Mouse (Mus musculus): ENCODE results near the gene Scd4. TPM values are rescaled to one million over a fixed set of nuclear protein-coding genes. Genes with fewer than 3 reads are reported as not detected.
A peak's percentile ranks its signal among the peaks of the same experiment; 100 is the strongest.

Scd4 gene
- polyA plus RNA-seq, 1 experiment from 2014 or later, result 0.25 TPM

GRCm38 (mm10) chr19:44389507-44389906 lies 56.6 kb downstream of the Scd4 start:
- ATAC-seq (ENCODE audit: low FRiP score) (no peak), DNase-seq (ENCODE audit: low spot score) (no peak)
- Histone ChIP-seq H3K4me3 (replicated peaks; ENCODE audit: low read length) (no peak overlapping the region), H3K9ac (no peak overlapping the region), H3K4me1 (replicated peaks; ENCODE audit: control insufficient read depth, insufficient read depth, low read length) (peaks cover 13% of the 10 kb centered on the region), H3K27ac (no peak overlapping the region), H3K9me3 (ENCODE audit: control insufficient read depth, low read length) (no peaks in the 10 kb centered on the region), H3K36me3 (replicated peaks; ENCODE audit: control insufficient read depth, insufficient read depth) (no peaks in the 10 kb centered on the region), H3K27me3 (ENCODE audit: control insufficient read depth, insufficient read depth, low read length) (no peaks in the 10 kb centered on the region), H3K4me2 (replicated peaks) (peak overlapping the region; percentile 79; the same call in 1 of the 2 replicates)
- 23% methylated on average over 1 of the region's 1 CpGs for WGBS

GRCm38 (mm10) chr19:44391856-44392255 lies 59.0 kb downstream of the Scd4 start:
- no peak for ATAC-seq (ENCODE audit: low FRiP score)
- no peak for DNase-seq (ENCODE audit: low spot score)
- WGBS, result 95% methylated on average over 4 of the region's 4 CpGs
- Histone ChIP-seq H3K4me1 (replicated peaks; ENCODE audit: control insufficient read depth, insufficient read depth, low read length) (peaks cover 13% of the 10 kb centered on the region), H3K27ac (no peak overlapping the region), H3K9ac (no peak overlapping the region), H3K4me2 (replicated peaks) (no peak overlapping the region), H3K4me3 (replicated peaks; ENCODE audit: low read length) (no peak overlapping the region), H3K9me3 (ENCODE audit: control insufficient read depth, low read length) (no peaks in the 10 kb centered on the region), H3K36me3 (replicated peaks; ENCODE audit: control insufficient read depth, insufficient read depth) (0 out of 2 replicates have a peak, but pooled peaks cover 9% of the 10 kb centered on the region), H3K27me3 (ENCODE audit: control insufficient read depth, insufficient read depth, low read length) (no peaks in the 10 kb centered on the region)

- Histone ChIP-seq H3K9me3 (ENCODE audit: control insufficient read depth, low read length) (no peaks in the 10 kb centered on the region), H3K4me2 (replicated peaks) (no peak overlapping the region)
- no peak for DNase-seq (ENCODE audit: low spot score)
Measured at GRCm38 (mm10) chr19:44392339-44393009, 59.6 kb downstream of the Scd4 start.

GRCm38 (mm10) chr19:44393962-44394422 lies 61.1 kb downstream of the Scd4 start:
- Histone ChIP-seq H3K4me2 (replicated peaks) (no peak overlapping the region), H3K9ac (no peak overlapping the region), H3K4me1 (replicated peaks; ENCODE audit: control insufficient read depth, insufficient read depth, low read length) (peaks cover 7% of the 10 kb centered on the region), H3K4me3 (replicated peaks; ENCODE audit: low read length) (no peak overlapping the region), H3K27ac (no peak overlapping the region), H3K9me3 (ENCODE audit: control insufficient read depth, low read length) (no peaks in the 10 kb centered on the region), H3K36me3 (replicated peaks; ENCODE audit: control insufficient read depth, insufficient read depth) (0 out of 2 replicates have a peak, but pooled peaks cover 15% of the 10 kb centered on the region), H3K27me3 (ENCODE audit: control insufficient read depth, insufficient read depth, low read length) (no peaks in the 10 kb centered on the region)
- DNase-seq (ENCODE audit: low spot score) (no peak), ATAC-seq (ENCODE audit: low FRiP score) (no peak)
- WGBS, result 89% methylated on average over 5 of the region's 5 CpGs

More at GRCm38 (mm10) chr19:44392339-44393009, 59.6 kb downstream of the Scd4 start:
- no peaks in the 10 kb centered on the region for H3K27me3 ChIP-seq (ENCODE audit: control insufficient read depth, insufficient read depth, low read length)
- no peak overlapping the region for H3K4me3 ChIP-seq (replicated peaks; ENCODE audit: low read length)
- 89% methylated on average over 5 of the region's 5 CpGs for WGBS
- no peak overlapping the region for H3K27ac ChIP-seq
- 0 out of 2 replicates have a peak, but pooled peaks cover 15% of the 10 kb centered on the region for H3K36me3 ChIP-seq (replicated peaks; ENCODE audit: control insufficient read depth, insufficient read depth)
- H3K9ac ChIP-seq, result no peak overlapping the region
- ATAC-seq (ENCODE audit: low FRiP score), result no peak
- H3K4me1 ChIP-seq (replicated peaks; ENCODE audit: control insufficient read depth, insufficient read depth, low read length), result peaks cover 13% of the 10 kb centered on the region

- Histone ChIP-seq H3K36me3 (replicated peaks; ENCODE audit: control insufficient read depth, insufficient read depth) (peaks cover 24% of the 10 kb centered on the region; the same call in 1 of the 2 replicates), H3K4me1 (replicated peaks; ENCODE audit: control insufficient read depth, insufficient read depth, low read length) (no peaks in the 10 kb centered on the region), H3K4me2 (replicated peaks) (no peak overlapping the region), H3K27me3 (ENCODE audit: control insufficient read depth, insufficient read depth, low read length) (no peaks in the 10 kb centered on the region), H3K9ac (no peak overlapping the region), H3K4me3 (replicated peaks; ENCODE audit: low read length) (no peak overlapping the region), H3K9me3 (ENCODE audit: control insufficient read depth, low read length) (no peaks in the 10 kb centered on the region), H3K27ac (no peak overlapping the region)
- DNase-seq (ENCODE audit: low spot score), result no peak
- WGBS, result 90% methylated on average over 7 of the region's 7 CpGs
- no peak for ATAC-seq (ENCODE audit: low FRiP score)
Measured at GRCm38 (mm10) chr19:44394972-44395371, 62.1 kb downstream of the Scd4 start.

Small RNAs within 50 kb of the gene (microRNA-seq; reads per million reads assigned to microRNA genes)
- not detected for gene Mir5114

Other genes with a start within 250 kb of the Scd4 start
- 48.3 and 52.5 TPM in 2 replicates for gene Chuk, start 225.6 kb upstream of the Scd4 start, polyA plus RNA-seq (2014; fragmentation: Nextera tagmentation; extraction: Ambion mirVana)
- gene Cwf19l1, start 197.2 kb upstream of the Scd4 start, polyA plus RNA-seq (2014; fragmentation: Nextera tagmentation; extraction: Ambion mirVana), result 29.7 and 36.6 TPM in 2 replicates
- 164 and 173 TPM in 2 replicates for gene Bloc1s2, start 186.6 kb upstream of the Scd4 start, polyA plus RNA-seq (2014; fragmentation: Nextera tagmentation; extraction: Ambion mirVana)
- 0.43 and 0.51 TPM in 2 replicates for gene Pkd2l1, start 140.7 kb upstream of the Scd4 start, polyA plus RNA-seq (2014; fragmentation: Nextera tagmentation; extraction: Ambion mirVana)
- 4.2 and 5.4 TPM in 2 replicates for gene Scd3, start 129.8 kb upstream of the Scd4 start, polyA plus RNA-seq (2014; fragmentation: Nextera tagmentation; extraction: Ambion mirVana)
- 323 and 381 TPM in 2 replicates for gene Scd2, start 39.4 kb upstream of the Scd4 start, polyA plus RNA-seq (2014; fragmentation: Nextera tagmentation; extraction: Ambion mirVana)
- gene Scd1, start 74.8 kb downstream of the Scd4 start, polyA plus RNA-seq (2014; fragmentation: Nextera tagmentation; extraction: Ambion mirVana), result 8.4 and 10.6 TPM in 2 replicates
- 0.12 TPM in 1 of 2 replicates, not detected in the other for gene Wnt8b, start 160.4 kb downstream of the Scd4 start, polyA plus RNA-seq (2014; fragmentation: Nextera tagmentation; extraction: Ambion mirVana)
- gene Sec31b, start 212.8 kb downstream of the Scd4 start, polyA plus RNA-seq (2014; fragmentation: Nextera tagmentation; extraction: Ambion mirVana), result 0.21 and 0.25 TPM in 2 replicates
- gene Gm20538, start 219.7 kb downstream of the Scd4 start, polyA plus RNA-seq (2014; fragmentation: Nextera tagmentation; extraction: Ambion mirVana), result not detected in 2 replicates
- gene Ndufb8, start 222.3 kb downstream of the Scd4 start, polyA plus RNA-seq (2014; fragmentation: Nextera tagmentation; extraction: Ambion mirVana), result 724 and 765 TPM in 2 replicates
- 19.3 and 20.6 TPM in 2 replicates for gene Hif1an, start 229.8 kb downstream of the Scd4 start, polyA plus RNA-seq (2014; fragmentation: Nextera tagmentation; extraction: Ambion mirVana)